Mouse (Mus musculus): ENCODE data around the gene Fam120a.
A peak's percentile ranks its signal among the peaks of the same experiment; 100 is the strongest.

Gene Fam120a

GRCm38 (mm10) chr13:48917113-48917599 lies 50.7 kb downstream of the Fam120a start:
- DNase-seq (ENCODE audit: low spot score in 2 of 2), result no peak

DNA sequence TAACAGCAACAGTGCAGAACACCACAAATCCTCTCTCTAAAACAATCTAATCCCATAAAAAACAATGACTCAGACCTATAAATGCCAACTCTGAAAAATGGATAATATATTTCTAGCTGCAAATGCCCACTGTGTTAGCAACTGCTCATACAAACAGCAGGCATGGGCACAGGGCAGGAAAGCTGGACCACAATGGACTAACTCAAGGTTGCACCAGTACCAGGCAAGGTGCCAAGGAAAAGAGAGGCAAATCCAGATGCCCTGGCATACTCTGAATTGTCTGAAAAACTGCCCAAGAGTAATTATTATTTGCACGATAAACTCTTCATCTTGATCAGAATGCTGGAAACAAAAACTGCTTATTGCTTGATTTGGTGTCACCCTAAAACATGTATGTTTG lies 54.1 kb downstream of the Fam120a start:
- peak; percentile 30 to 36 for DNase-seq (ENCODE audit: low spot score in 2 of 2)

DNA sequence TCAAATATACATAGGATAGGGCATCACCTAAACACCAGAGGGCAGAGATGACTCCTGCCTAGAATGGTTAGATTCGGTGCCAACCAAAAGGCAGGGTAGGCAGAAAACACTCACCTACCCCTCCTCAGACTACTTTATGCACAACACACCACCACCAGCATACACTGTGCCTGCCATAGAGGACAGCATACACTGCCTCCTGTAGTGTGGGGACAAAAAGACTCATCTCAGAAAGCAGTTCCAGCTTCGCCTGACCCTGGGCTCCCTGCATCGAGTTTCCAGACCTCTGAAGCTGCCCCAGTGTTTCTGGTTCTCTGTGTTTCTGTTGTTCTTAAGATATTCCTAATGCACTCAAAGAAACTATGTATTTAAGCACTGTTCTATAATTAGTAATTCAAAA lies 54.7 kb downstream of the Fam120a start:
- no peak for DNase-seq (ENCODE audit: low spot score in 2 of 2)

GRCm38 (mm10) chr13:48911426-48911825 lies 56.4 kb downstream of the Fam120a start:
- no peak for DNase-seq (ENCODE audit: low spot score in 2 of 2)

GRCm38 (mm10) chr13:48905458-48905857 lies 62.4 kb downstream of the Fam120a start:
- no peak for DNase-seq (ENCODE audit: low spot score in 2 of 2)

DNA sequence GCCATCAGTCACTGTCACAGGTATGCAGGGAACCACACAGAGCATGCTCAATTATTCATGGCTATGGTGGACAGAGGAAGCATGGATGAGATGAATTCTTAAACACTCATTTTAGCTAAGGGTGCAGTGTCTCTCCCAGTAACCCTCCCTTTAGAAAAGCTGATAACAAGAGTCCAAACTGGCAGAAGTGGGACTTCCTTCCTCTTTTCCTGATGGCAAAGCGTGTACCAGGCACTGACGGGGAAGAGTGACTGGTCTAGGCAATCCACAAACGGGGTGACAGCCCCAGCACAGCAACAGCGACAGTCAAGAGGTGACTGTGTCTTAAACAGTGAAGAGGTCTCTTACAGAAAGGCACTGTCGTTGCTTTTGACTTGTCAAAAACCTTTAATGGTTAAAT lies 72.4 kb downstream of the Fam120a start:
- DNase-seq (ENCODE audit: low spot score in 2 of 2), result no peak

GRCm38 (mm10) chr13:48890260-48890960 lies 77.4 kb downstream of the Fam120a start:
- no peak for DNase-seq (ENCODE audit: low spot score in 2 of 2)

DNA sequence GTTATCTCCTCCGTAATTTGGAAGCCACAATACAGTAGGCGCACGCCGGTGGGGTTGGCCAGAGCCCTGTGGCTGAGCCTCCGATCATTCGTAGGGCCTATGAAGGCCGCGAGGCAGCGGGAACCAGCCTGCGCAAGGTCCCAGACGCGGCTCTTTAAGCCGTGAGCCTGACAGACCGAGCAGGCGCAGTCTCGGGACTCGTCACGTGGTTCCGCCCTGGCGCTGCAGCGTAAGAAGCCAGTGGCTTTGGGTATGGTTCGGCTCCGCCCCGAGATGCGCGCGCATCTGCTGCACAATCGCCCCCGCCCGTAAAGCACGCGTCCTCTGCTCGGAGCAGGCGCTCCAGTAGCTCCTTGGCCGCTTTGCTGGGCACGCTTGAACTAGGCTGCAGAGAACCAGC lies 89.3 kb downstream of the Fam120a start:
- peak; percentile 97 to 99 for DNase-seq (ENCODE audit: low spot score in 2 of 2)

DNA sequence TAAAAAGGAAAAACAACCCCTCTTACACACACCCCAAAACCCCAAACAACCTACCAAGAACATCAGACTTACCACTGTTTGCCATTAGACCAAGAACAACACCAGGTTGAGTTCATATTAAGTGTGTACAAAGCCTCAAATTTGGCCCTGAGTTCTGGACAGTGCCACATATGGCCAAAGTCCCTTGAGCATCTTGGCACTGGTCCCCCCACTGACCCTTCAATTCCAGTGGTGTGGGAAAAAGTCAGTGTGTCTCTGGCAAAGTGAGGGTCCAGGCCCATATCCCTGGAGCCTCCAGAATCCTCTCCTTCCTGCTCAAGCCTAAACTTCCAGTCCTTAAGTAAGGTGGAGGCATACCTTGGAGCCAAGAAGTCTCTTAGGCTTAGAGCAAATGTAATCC lies 90.0 kb downstream of the Fam120a start:
- no peak for DNase-seq (ENCODE audit: low spot score in 2 of 2)

DNA sequence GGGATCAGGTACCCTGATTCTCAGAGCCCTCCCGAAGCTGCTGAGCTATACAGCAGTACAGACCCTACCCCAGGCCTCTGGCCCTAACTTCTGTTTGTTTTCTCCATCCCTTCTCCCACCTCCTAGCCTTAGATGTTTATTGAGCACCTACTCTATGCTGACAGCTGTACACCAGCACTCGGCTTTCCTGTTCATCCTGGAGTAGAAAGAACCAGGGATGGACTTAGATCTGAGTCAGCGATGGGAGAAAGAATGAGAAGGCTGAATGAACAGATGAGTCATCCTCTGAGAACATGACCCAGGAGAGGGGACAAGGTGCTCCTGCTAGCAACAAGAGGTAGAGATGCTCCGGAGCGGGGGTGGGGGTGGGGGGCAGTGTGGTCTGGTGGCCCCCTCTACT lies 95.1 kb downstream of the Fam120a start:
- no peak for DNase-seq (ENCODE audit: low spot score in 2 of 2)

DNA sequence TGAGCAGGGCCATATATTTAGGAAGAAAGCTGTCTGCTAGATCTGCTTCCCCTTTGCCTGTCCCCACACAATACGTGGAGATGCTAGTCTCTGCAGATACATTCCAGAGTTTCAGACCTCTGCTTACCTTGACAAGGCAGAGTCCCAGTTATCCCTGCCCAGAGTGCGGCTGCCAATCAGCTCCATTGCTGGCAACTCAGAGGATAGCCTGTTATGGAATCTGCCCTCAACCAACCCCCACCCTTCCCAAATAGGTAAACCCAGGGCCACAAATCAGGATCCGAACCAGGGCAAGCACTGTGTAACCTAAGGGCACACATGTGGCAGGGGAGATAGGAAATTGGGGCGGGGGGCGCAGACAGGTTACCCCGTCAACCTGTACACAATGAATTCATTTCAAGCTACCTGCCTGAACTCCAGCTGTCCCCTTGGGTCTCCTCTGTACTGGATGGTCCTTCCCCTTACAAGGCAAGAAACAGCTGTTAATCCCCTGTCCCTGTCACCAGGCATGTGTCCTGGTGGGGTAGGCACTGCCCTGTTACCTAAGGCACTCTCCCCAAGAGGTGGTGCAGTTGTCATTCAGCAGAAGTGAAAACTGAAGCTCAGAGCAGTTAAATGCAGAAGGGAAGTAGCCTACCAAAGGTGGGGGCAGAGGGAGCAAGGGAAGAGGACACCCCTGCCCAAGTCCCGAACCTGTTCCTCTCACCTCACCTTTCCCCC lies 95.8 kb downstream of the Fam120a start:
- no peak for DNase-seq (ENCODE audit: low spot score in 2 of 2)

DNA sequence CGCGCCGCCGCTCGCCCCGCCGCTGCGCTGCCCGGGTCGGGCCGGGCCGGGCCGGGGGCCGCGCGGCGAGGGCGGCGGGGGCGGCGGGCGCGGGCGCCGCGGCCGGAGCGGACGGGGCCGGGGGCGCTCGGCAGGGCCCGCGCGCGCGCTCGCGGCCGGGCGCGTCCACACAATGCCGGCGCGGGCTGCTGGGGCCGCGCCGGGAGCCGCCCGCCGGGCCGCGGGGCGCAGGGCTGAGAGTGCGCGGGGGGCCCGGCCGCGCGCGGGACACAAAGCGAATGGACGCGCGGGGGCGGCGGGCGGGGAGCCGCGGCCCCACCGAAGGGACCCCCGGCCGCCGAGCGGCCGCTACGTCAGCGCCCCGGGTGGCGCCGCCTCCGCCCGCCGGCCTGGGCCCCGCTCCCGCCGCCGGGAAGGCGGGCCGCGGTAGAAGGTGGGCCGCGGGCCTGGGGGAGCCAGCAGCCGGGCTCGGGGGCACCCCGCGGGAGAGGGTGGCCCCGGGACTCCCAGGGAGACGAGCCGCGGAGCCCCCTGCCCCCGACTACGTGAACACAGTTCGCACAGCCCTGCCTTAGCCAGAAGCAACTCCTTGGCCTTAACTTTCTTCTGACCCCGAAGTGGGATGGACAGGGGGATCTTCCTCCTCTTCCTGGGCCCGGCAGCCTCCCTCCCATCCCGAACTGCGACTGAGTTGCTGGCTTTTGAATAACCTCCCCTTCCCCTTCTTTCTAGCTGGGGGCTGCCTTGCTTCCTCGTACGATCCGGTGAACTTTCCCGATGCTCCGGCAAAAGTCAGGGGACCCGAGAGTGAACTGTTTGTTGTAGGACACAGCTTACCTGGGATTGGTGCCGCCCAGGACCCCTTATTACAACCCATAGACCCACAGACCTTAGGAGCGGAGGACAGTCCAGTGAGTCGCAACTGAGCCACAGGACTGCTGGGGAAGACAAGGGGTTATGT lies 96.8 kb downstream of the Fam120a start, which contains the start of gene Phf2:
Gene Phf2 (minus strand): TSS at position 349 of the 961 bp plus-strand sequence.
- DNase-seq (ENCODE audit: low spot score in 2 of 2), result no peak

DNA sequence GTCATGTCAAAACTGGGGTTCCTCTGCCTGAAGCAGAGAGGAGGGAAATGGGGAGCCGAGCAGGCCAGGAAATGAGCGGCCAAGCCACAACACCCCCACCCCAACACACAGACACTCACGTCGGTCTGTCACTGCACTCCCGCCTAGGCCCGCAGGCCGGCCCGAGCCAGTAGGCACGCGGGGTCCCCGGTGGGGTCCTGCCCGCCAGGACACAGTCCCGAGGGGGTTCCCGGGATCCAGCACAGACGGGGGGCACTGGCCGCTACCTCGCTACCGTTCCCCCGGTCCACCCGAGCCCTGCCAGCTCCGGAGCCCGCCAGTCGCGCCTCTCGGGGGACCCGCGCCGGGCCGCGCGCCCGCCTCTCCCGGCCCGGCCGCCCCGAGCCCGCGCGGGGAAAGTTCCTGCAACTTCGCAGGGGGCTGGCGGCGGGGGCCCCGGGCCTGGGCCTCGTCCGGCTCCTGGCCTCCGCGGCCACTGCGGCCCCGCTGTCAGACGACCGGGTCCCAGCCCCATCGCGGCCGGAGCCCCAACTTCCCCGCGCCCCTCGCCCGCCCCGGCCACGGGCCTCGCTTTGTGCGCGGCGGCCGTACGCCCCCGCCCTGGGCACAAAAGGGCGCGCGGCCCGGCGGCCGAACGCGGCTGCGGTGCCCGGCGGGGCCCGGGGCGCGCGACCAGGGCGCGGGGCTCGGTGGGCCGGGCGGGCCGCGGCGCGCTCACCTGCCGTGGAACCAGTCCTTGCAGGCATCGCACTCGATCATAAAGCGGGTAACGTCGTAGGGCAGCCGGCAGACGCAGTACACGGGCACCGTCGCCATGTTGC lies 97.7 kb downstream of the Fam120a start:
- peak; percentile 40 to 59 for DNase-seq (ENCODE audit: low spot score in 2 of 2)

GRCm38 (mm10) chr13:48869600-48869949 lies 98.2 kb downstream of the Fam120a start:
- DNase-seq (ENCODE audit: low spot score in 2 of 2), result peak; percentile 42 to 46

DNA sequence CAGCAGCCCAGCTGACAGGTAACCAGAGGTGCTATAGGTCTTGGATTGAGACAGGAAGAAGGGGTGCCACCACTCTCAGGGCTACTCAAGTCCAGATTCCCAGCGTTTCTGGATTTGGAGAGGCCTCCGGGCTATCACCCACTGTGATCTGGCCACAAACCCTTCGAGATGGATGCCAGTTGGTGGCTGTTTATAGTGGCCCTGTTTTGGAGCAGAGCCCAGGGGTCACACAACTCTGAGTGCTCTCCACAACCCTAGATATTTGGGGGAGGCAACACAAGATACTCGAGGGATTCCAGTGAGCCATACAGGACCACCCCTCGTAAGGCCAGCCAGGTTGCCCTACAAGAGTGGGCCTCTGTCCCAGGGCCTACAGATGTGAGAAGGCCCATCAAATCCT lies 98.7 kb downstream of the Fam120a start:
- no peak for DNase-seq (ENCODE audit: low spot score in 2 of 2)

DNA sequence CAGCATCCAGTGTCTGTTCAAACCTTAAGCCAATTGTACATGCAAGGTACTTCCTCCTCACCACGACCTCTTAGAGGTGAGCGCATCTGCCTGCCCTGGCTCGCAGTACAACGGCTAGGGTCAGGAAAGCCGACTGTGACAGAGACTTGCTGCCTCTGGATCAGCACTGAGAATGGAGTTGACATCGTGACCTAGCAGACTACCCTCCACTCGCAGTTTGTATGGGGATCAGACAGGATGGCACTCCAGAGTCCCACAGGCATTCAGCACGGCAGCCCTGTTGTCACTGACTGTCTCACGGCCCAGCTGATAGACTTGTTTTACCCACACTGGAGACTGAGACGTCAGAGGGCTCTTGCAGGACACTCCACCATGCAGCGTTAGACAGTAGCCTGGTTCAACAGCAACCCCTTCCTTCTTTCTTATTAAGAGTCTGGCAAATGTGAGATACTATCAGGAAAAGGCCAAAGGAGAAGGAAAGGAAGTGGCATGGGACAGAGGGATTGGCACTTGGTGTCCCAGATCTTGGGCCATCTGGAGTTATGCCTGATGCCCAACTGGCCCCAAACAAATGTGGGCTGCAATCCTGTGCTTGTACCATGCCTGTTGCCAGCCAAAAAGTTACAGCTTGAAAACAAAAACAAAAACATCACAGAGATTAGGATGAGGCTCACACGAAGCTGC lies 103.0 kb downstream of the Fam120a start:
- no peak for DNase-seq (ENCODE audit: low spot score in 2 of 2)

DNA sequence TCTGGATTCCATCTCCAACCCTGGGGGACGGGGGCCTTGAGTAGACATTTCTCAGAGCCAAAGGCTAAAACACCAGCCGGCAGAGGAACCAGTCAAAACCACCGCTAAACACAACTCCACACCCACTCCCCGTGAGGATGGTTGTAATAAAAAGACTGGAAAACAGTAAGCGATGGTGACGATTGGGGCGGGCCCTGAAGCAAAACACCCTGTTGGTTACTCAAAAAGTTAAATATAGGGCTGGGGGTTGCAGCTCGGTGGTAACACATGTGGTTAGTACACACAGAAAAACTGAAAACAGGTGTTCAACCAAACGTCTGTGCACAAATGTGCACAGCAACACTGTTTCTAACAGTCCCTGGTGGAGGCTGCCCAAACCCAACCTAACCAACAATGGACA lies 104.3 kb downstream of the Fam120a start:
- DNase-seq (ENCODE audit: low spot score in 2 of 2), result no peak

- DNase-seq (ENCODE audit: low spot score in 2 of 2), result no peak
Measured at GRCm38 (mm10) chr13:48861913-48862312, 105.9 kb downstream of the Fam120a start.

GRCm38 (mm10) chr13:48858779-48859178 lies 109.0 kb downstream of the Fam120a start:
- no peak for DNase-seq (ENCODE audit: low spot score in 2 of 2)

GRCm38 (mm10) chr13:48858054-48858453 lies 109.8 kb downstream of the Fam120a start:
- DNase-seq (ENCODE audit: low spot score in 2 of 2), result peak in 1 of 2 experiments; percentile 60
